Mouse (Mus musculus) limb, embryonic 11.5 days (tissue): Measurements from ENCODE around the gene Mylk. TPM values are rescaled to one million over a fixed set of nuclear protein-coding genes. Genes with fewer than 3 reads are reported as not detected.

Experiments used
- ATAC-seq: fragments of 200-750 bp; cut with Nextera tagmentation; 2 replicates; pipeline ENCODE4 v1.8.0; 2017; ENCODE audit warnings: low read depth; ENCODE audit not compliant: insufficient number of reproducible peaks, low FRiP score, low TSS enrichment
- DNase-seq: peaks from one replicate; pipeline ENCODE4 v3.0.0-alpha.2; 2015; ENCODE audit warnings: low spot score
- H3K27ac ChIP-seq: fragments of 300-500 bp; sonication (generic); replicated peaks from 2 replicates; pipeline ENCODE4 v1.5.1; 2014; ENCODE audit warnings: low read depth, mild to moderate bottlenecking, low read length
- H3K27me3 ChIP-seq: fragments of 300-500 bp; sonication (generic); 2 replicates; pipeline ENCODE4 v1.6.1; 2014; ENCODE audit warnings: mild to moderate bottlenecking, low read length, mixed read lengths; ENCODE audit not compliant: control insufficient read depth, insufficient read depth
- H3K36me3 ChIP-seq: fragments of 300-500 bp; sonication (generic); 2 replicates; pipeline ENCODE4 v1.6.1; 2014; ENCODE audit warnings: mild to moderate bottlenecking, low read length, moderate library complexity, mixed read lengths; ENCODE audit not compliant: control insufficient read depth, insufficient read depth
- H3K4me1 ChIP-seq: fragments of 300-500 bp; sonication (generic); 2 replicates; pipeline ENCODE4 v1.6.1; 2014; ENCODE audit warnings: low read length, mixed read lengths; ENCODE audit not compliant: control insufficient read depth, insufficient read depth
- H3K4me2 ChIP-seq: fragments of 300-500 bp; sonication (generic); 2 replicates; pipeline ENCODE4 v1.6.1; 2014; ENCODE audit warnings: low read depth, mild to moderate bottlenecking, moderate library complexity; ENCODE audit not compliant: severe bottlenecking
- H3K4me3 ChIP-seq: fragments of 300-500 bp; sonication (generic); 2 replicates; pipeline ENCODE4 v1.5.1; 2014; ENCODE audit warnings: low read depth, low read length
- H3K9ac ChIP-seq: fragments of 300-500 bp; sonication (generic); 2 replicates; pipeline ENCODE4 v1.6.1; 2014; ENCODE audit warnings: mild to moderate bottlenecking, low read length
- H3K9me3 ChIP-seq: fragments of 300-500 bp; sonication (generic); 2 replicates; pipeline ENCODE4 v1.6.1; 2016; ENCODE audit warnings: low read length; ENCODE audit not compliant: control insufficient read depth
- WGBS: fragments of 180-500 bp; shearing (Covaris S2); extraction: QIAGEN DNeasy Blood & Tissue Kit; methylation state at CpG from one replicate; pipeline ENCODE4 v1.1.7; 2014; 5-methylcytosine and 5-hydroxymethylcytosine counted together
- polyA plus RNA-seq: library from polyadenylated mRNA; unstranded; fragments of >200 nt; fragmentation: Nextera tagmentation; extraction: Ambion mirVana; gene quantifications from 2 replicates; pipeline ENCODE4 v1.2.1, GENCODE M21; 2014

The Mylk gene
- polyA plus RNA-seq, 1 experiment from 2014 or later = 5.4 TPM

- H3K9me3 ChIP-seq = no peaks in the 10 kb centered on the region
- no peak overlapping the region for H3K9ac ChIP-seq
- no peak overlapping the region for H3K4me2 ChIP-seq
- H3K4me3 ChIP-seq = no peak overlapping the region
- H3K27me3 ChIP-seq = no peaks in the 10 kb centered on the region
- no peaks in the 10 kb centered on the region for H3K36me3 ChIP-seq
- ATAC-seq (no peak), DNase-seq (no peak)
- no peak overlapping the region for H3K27ac ChIP-seq
- no peaks in the 10 kb centered on the region for H3K4me1 ChIP-seq
- 56% methylated on average over 12 of the region's 12 CpGs for WGBS
Measured at GRCm38 (mm10) chr16:34972471-34972870, 227.5 kb downstream of the Mylk start.

GRCm38 (mm10) chr16:34975544-34975943 lies 230.5 kb downstream of the Mylk start:
- no peaks in the 10 kb centered on the region for H3K36me3 ChIP-seq
- no peaks in the 10 kb centered on the region for H3K27me3 ChIP-seq
- 58% methylated on average over 2 of the region's 2 CpGs for WGBS
- no peak overlapping the region for H3K4me3 ChIP-seq
- no peaks in the 10 kb centered on the region for H3K9me3 ChIP-seq
- no peaks in the 10 kb centered on the region for H3K4me1 ChIP-seq
- no peak for DNase-seq
- ATAC-seq = no peak
- no peak overlapping the region for H3K27ac ChIP-seq
- H3K9ac ChIP-seq = no peak overlapping the region
- no peak overlapping the region for H3K4me2 ChIP-seq

- ATAC-seq = no peak
- H3K36me3 ChIP-seq = no peaks in the 10 kb centered on the region
- no peak overlapping the region for H3K9ac ChIP-seq
- no peaks in the 10 kb centered on the region for H3K27me3 ChIP-seq
- peak; percentile 38 for DNase-seq
- H3K27ac ChIP-seq = no peak overlapping the region
- H3K4me2 ChIP-seq = no peak overlapping the region
- H3K9me3 ChIP-seq = no peaks in the 10 kb centered on the region
- H3K4me1 ChIP-seq = no peaks in the 10 kb centered on the region
- no peak overlapping the region for H3K4me3 ChIP-seq
- WGBS = 82% methylated on average over 13 of the region's 13 CpGs
Measured at GRCm38 (mm10) chr16:34976630-34977029, 231.6 kb downstream of the Mylk start.

GRCm38 (mm10) chr16:34978018-34978417 lies 233.0 kb downstream of the Mylk start:
- H3K27me3 ChIP-seq = no peaks in the 10 kb centered on the region
- DNase-seq (no peak), ATAC-seq (no peak)
- WGBS = 89% methylated on average over 7 of the region's 7 CpGs
- H3K36me3 ChIP-seq = no peaks in the 10 kb centered on the region
- no peak overlapping the region for H3K4me3 ChIP-seq
- no peaks in the 10 kb centered on the region for H3K9me3 ChIP-seq
- no peak overlapping the region for H3K4me2 ChIP-seq
- no peak overlapping the region for H3K9ac ChIP-seq
- no peaks in the 10 kb centered on the region for H3K4me1 ChIP-seq
- H3K27ac ChIP-seq = no peak overlapping the region

GRCm38 (mm10) chr16:34981009-34981408 lies 236.0 kb downstream of the Mylk start:
- no peaks in the 10 kb centered on the region for H3K4me1 ChIP-seq
- no peaks in the 10 kb centered on the region for H3K36me3 ChIP-seq
- no peaks in the 10 kb centered on the region for H3K27me3 ChIP-seq
- DNase-seq (no peak), ATAC-seq (no peak)
- no peak overlapping the region for H3K9ac ChIP-seq
- no peak overlapping the region for H3K4me3 ChIP-seq
- no peak overlapping the region for H3K4me2 ChIP-seq
- H3K27ac ChIP-seq = no peak overlapping the region
- H3K9me3 ChIP-seq = no peaks in the 10 kb centered on the region
- WGBS = 91% methylated on average over 7 of the region's 7 CpGs

GRCm38 (mm10) chr16:34984203-34985030 lies 239.4 kb downstream of the Mylk start:
- Histone ChIP-seq H3K9ac (no peak overlapping the region), H3K4me2 (no peak overlapping the region), H3K4me1 (no peaks in the 10 kb centered on the region), H3K9me3 (no peaks in the 10 kb centered on the region), H3K36me3 (no peaks in the 10 kb centered on the region), H3K27ac (no peak overlapping the region), H3K27me3 (no peaks in the 10 kb centered on the region), H3K4me3 (no peak overlapping the region)
- no peak for DNase-seq
- ATAC-seq = no peak
- 63% methylated on average over 11 of the region's 11 CpGs for WGBS

- Histone ChIP-seq H3K9ac (no peak overlapping the region), H3K9me3 (no peaks in the 10 kb centered on the region), H3K4me2 (no peak overlapping the region), H3K27me3 (no peaks in the 10 kb centered on the region), H3K4me3 (no peak overlapping the region), H3K4me1 (no peaks in the 10 kb centered on the region), H3K36me3 (no peaks in the 10 kb centered on the region), H3K27ac (no peak overlapping the region)
- ATAC-seq (no peak), DNase-seq (no peak)
- 84% methylated on average over 2 of the region's 2 CpGs for WGBS
Measured at GRCm38 (mm10) chr16:34985031-34985346, 240.0 kb downstream of the Mylk start.

GRCm38 (mm10) chr16:34986211-34986825 lies 241.3 kb downstream of the Mylk start:
- Histone ChIP-seq H3K27ac (no peak overlapping the region), H3K9me3 (no peaks in the 10 kb centered on the region), H3K4me1 (no peaks in the 10 kb centered on the region), H3K9ac (no peak overlapping the region), H3K27me3 (no peaks in the 10 kb centered on the region), H3K4me3 (no peak overlapping the region), H3K4me2 (no peak overlapping the region), H3K36me3 (no peaks in the 10 kb centered on the region)
- no peak for DNase-seq
- ATAC-seq = no peak
- WGBS = 85% methylated on average over 13 of the region's 13 CpGs
